ENCODE assay signal across 8 mouse cellular contexts in the genomic region with DNA sequence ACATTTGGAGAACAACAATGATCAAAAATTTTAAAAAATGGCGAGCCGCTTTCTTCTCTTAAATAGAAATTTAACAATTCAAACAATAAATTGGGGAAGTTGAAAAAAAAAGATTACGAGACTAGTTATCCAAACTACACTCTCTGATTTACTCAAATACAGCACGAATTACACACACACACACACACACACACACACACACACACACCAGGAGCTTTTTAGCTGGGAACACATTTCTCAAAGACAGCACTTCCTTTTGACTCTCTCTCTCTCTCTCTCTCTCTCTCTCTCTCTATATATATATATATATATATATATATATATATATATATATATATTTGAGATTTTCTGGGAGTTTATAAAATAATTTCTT. TPM values are rescaled to one million over a fixed set of nuclear protein-coding genes. Genes with fewer than 3 reads are reported as not detected.
DNase-seq lines count a peak whose midpoint lies in the region; ATAC-seq and TF ChIP-seq lines count a peak whose summit lies in the region.
"Had no signal": no experiment of that assay in that cellular context is flagged by ENCODE, and none has a peak within 500 bp of the region (broad histone marks: within the 10 kb centered on the region; RNA-seq: fewer than 3 reads in every experiment).

No protein-coding gene starts in this region.

- H3K4me3 ChIP-seq in left cerebral cortex, adult 2 months = peak overlapping the region; percentile 29
- H3K4me3 ChIP-seq in forebrain, embryonic 15.5 days = no peak overlapping the region
- peak overlapping the region; percentile 50 for H3K4me3 ChIP-seq in limb, embryonic 12.5 days (replicated peaks)
- peak overlapping the region; percentile 36; the same call in 1 of the 2 replicates for H3K4me3 ChIP-seq in neural tube, embryonic 15.5 days (replicated peaks)

- H3K9ac ChIP-seq in forebrain, embryonic 15.5 days (replicated peaks) = no peak overlapping the region
- H3K9ac ChIP-seq in limb, embryonic 12.5 days (replicated peaks) = no peak overlapping the region; the same call in 1 of the 2 replicates
- no peak overlapping the region for H3K9ac ChIP-seq in neural tube, embryonic 15.5 days (replicated peaks)

- no peaks in the 10 kb centered on the region for H3K9me3 ChIP-seq in forebrain, embryonic 15.5 days
- no peaks in the 10 kb centered on the region for H3K9me3 ChIP-seq in limb, embryonic 12.5 days
- no peaks in the 10 kb centered on the region for H3K9me3 ChIP-seq in neural tube, embryonic 15.5 days (replicated peaks)

- H3K36me3 ChIP-seq in forebrain, embryonic 15.5 days = no peaks in the 10 kb centered on the region
- no peaks in the 10 kb centered on the region for H3K36me3 ChIP-seq in limb, embryonic 12.5 days
- H3K36me3 ChIP-seq in neural tube, embryonic 15.5 days = no peaks in the 10 kb centered on the region

- DNase-seq in left cerebral cortex, adult 2 months (ENCODE audit: extremely low spot score in 1 of 2, low spot score in 2 of 2) = no peak
- no peak for DNase-seq in left cerebral cortex, adult 11 months (ENCODE audit: low spot score)
- no peak for DNase-seq in urinary bladder, postnatal 14 days (ENCODE audit: low spot score)
- DNase-seq in frontal cortex, postnatal 14 days (ENCODE audit: low spot score in 2 of 2) = no peak
- DNase-seq: right cerebral cortex, postnatal 25 days had no signal

- 13% methylated on average over 4 of the region's 4 CpGs for WGBS in forebrain, embryonic 15.5 days
- WGBS in limb, embryonic 12.5 days = 10% methylated on average over 4 of the region's 4 CpGs
- 22% methylated on average over 4 of the region's 4 CpGs for WGBS in neural tube, embryonic 15.5 days

- peaks cover 43% of the 10 kb centered on the region for H3K27me3 ChIP-seq in forebrain, embryonic 15.5 days
- H3K27me3 ChIP-seq in limb, embryonic 12.5 days = 0 out of 2 replicates have a peak, but pooled peaks cover 3% of the 10 kb centered on the region
- H3K27me3 ChIP-seq in neural tube, embryonic 15.5 days (replicated peaks) = 0 out of 2 replicates have a peak, but pooled peaks cover 2% of the 10 kb centered on the region

- H3K27ac ChIP-seq in left cerebral cortex, adult 2 months = peak overlapping the region; percentile 76; the same call in 1 of the 2 replicates
- H3K27ac ChIP-seq in forebrain, embryonic 15.5 days (replicated peaks) = no peak overlapping the region
- peak overlapping the region; percentile 98; the same call in 1 of the 2 replicates for H3K27ac ChIP-seq in limb, embryonic 12.5 days
- H3K27ac ChIP-seq in neural tube, embryonic 15.5 days (replicated peaks) = peak overlapping the region; percentile 92

- 0 out of 2 replicates have a peak overlapping the region, but pooled peaks have one; percentile 46 for H3K4me2 ChIP-seq in forebrain, embryonic 15.5 days (replicated peaks)
- H3K4me2 ChIP-seq in limb, embryonic 12.5 days = peak overlapping the region; percentile 78
- peak overlapping the region; percentile 63 for H3K4me2 ChIP-seq in neural tube, embryonic 15.5 days

- TF ChIP-seq CTCF in left cerebral cortex, adult 2 months (IDR thresholded peaks at IDR 0.05) = no peak

- ATAC-seq in forebrain, embryonic 15.5 days (replicated peaks) = no peak
- ATAC-seq in limb, embryonic 12.5 days (ENCODE audit: insufficient number of reproducible peaks, insufficient read depth, low FRiP score, low TSS enrichment, low read depth) = no peak
- no peak for ATAC-seq in neural tube, embryonic 15.5 days (ENCODE audit: low FRiP score)

- intact Hi-C loops in left cerebral cortex, adult 2 months (cut with DNase I) = loop anchor here (10.0 kb wide), 1 partner anchor 213 kb away; no protein-coding TSS in a partner anchor

- peaks cover 21% of the 10 kb centered on the region for H3K4me1 ChIP-seq in forebrain, embryonic 15.5 days
- peaks cover 18% of the 10 kb centered on the region for H3K4me1 ChIP-seq in limb, embryonic 12.5 days (replicated peaks)
- H3K4me1 ChIP-seq in neural tube, embryonic 15.5 days = peaks cover 18% of the 10 kb centered on the region

RNA-seq across cellular contexts. Expression of gene Mab21l1, which starts 5.9 kb away (rescaled TPM):
- total RNA-seq in left cerebral cortex, adult 2 months (2021) = 1 to 10 TPM; 1.7 to 2.0 TPM
- 16.8 and 17.8 TPM in 2 replicates for polyA plus RNA-seq in forebrain, embryonic 15.5 days (2015; fragmentation: Nextera tagmentation; extraction: Ambion mirVana)
- polyA plus RNA-seq in limb, embryonic 12.5 days (2016; fragmentation: Nextera tagmentation; extraction: Ambion mirVana) = 72.6 and 89.1 TPM in 2 replicates
- polyA plus RNA-seq in neural tube, embryonic 15.5 days (2015; fragmentation: Nextera tagmentation; extraction: Ambion mirVana) = 67.4 and 85.1 TPM in 2 replicates
